Mouse (Mus musculus) T-cell, adult 2 months (primary cell): Measurements from ENCODE around the gene Exoc1.

ENCODE experiments used
- DNase-seq: peaks from one replicate; pipeline ENCODE4 v3.0.0; 2022; ENCODE audit warnings: low spot score

The Exoc1 gene

GRCm38 (mm10) chr5:76609702-76610370 is 80.7 kb downstream of the Exoc1 start:
- no peak for DNase-seq

GRCm38 (mm10) chr5:76612867-76613499 is 83.9 kb downstream of the Exoc1 start:
- DNase-seq = no peak

GRCm38 (mm10) chr5:76615276-76615675 is 86.2 kb downstream of the Exoc1 start:
- no peak for DNase-seq

- DNase-seq = no peak
Observed at GRCm38 (mm10) chr5:76616196-76616747, 87.2 kb downstream of the Exoc1 start.

GRCm38 (mm10) chr5:76618750-76619149 is 89.6 kb downstream of the Exoc1 start:
- DNase-seq = no peak
